Mouse (Mus musculus): ENCODE measurements around the gene Strbp. TPM values are rescaled to one million over a fixed set of nuclear protein-coding genes. Genes with fewer than 3 reads are reported as not detected.

The Strbp gene
- 69.4 and 82.5 TPM in 2 replicates for polyA plus RNA-seq (2012; rRNA removed)

DNA sequence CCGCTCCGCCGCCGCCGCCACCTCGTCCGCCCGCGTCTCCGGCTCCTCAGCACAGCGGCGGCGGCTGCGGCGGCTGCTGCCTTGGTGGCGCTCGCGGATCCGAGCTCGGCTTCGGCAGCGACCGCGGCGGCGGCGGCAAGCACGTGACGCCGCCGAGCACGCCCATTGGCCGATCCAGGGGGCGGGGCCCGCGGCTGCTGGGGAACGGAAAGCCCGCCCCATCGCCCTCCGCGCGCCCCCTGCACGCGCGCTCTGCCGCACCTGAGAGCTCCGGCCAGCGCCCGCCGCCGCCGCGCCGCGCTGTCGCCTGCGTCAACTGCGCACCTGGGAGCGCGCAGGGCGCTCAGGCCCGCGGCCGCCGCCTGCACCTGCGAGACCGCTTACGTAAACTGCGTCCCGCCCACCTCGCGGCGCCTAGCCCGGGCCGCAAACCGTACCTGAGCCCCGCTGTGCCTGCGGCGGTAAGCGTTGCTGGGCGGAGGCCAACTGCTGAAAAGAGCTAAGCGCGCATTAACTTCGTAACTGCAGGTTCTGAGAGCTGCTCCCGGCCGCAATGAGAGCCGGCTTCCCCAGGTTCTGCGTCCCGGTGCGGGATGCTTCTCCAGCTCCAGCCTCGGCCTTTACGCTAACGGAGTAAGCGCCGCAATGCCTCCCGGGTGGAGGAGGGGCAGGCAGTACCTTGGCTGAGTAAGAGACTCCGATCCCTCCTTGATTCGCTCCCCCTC lies at the start of gene Strbp:
Gene Strbp, minus strand, starts transcription at position 630 of the 725 bp plus-strand sequence.

DNA sequence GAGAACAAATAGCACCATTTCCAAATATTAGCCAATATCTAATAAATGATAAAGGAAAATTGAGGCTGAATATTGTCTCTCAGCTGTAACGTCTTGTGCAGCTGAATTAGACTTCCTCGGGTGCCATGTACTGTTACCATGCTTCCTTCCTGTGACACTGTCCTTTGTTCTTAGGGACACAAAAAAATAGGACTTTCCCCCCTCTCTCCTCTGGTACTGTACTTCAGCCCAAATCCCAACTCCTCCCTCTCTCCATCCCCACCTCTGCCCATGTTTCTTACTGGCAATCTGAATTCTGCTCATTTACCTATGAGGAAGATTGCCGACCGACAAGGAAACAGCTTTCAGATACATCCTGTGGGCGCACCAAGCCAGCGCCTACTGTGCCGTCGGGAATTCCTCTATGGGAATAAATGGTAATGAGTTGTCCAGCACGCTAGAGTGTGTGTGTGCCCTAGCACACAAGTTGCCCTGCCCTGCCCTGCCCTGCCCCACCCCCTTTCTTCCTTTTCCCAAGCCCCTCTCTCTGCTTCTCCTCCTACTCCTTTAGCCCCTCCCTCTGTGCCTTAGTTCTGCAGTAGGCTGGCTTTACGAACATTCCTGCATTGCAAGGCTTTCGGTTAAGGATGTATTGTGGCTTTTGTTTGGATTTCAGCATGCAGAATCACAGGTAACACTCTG lies 187.5 kb downstream of the Strbp start, which contains the start of gene Gpr21:
Gene Gpr21, plus strand, starts transcription at position 303 of the 681 bp plus-strand sequence.

DNA sequence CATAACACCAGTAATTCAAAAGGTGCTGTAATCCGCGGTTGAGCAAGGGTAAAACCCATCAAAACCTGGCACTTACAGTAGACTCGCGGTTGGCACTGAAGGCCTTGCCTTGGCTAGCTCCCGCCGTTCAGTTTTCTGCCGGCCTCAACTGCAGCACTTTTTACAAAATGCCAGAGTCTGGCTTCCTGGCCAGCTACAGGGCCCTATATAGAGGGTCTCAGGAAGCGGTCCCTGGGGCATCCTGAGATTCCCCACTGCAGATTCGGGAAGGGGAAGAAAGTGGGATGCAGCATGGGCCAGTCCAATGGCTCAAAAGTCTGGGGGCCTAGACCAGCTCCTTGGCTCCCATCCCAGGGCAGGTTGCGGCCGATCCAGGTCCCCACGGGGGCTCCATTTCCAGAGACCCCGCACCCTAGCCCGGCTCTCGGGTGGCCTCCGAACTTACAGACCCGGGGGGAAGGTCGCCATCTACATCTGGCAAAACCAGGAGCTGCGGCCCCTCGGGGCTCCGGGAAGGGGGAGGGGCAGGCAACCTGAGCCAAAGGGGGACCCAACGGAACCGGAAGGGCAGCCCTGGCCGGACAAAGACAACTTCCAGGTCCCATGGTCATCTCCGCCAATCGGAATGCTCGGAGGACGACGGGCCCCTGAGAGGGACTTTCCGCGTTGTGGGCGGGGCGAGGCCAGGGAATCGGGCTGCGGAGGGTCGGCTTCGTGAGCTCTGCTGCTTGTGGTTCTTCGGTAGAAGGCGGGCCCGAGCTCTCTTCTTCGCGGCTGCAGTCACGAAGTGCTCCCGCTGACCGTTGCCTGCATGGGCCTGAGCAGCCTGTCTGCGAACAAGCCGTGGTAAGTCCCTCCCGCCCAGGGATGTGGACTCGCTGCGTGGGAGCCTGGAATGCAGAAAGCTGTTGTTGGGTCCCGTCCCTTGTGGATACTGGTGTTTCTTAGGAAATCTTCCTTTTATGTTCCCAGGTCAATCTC lies 260.8 kb downstream of the Strbp start, which contains the start of the genes Zbtb26, Zbtb6 and Rabgap1:
Gene Zbtb26, minus strand, starts transcription at position 525 of the 981 bp plus-strand sequence.
Gene Zbtb6, minus strand, starts transcription at position 561 of the 981 bp plus-strand sequence.
Gene Rabgap1, plus strand, starts transcription at position 669 of the 981 bp plus-strand sequence.

Other genes with a start within 250 kb of the Strbp start
- gene Gpr21, start 187.5 kb downstream of the Strbp start, polyA plus RNA-seq (2012; rRNA removed) = 7.0 and 8.0 TPM in 2 replicates
- gene Crb2, start 72.4 kb upstream of the Strbp start, polyA plus RNA-seq (2012; rRNA removed) = 6.1 and 9.3 TPM in 2 replicates

Measured in central nervous system, embryonic 14 days (tissue).